Mouse (Mus musculus) stomach, postnatal 0 days (tissue): ENCODE measurements at regions not wholly inside any gene's neighbourhood (a gene's known extent, or its start where the extent isn't known, plus 50 kb on each side); places are given as distances from the start of the nearest gene placed in this dataset.

Source experiments
- CTCF ChIP-seq: IDR thresholded peaks from 2 replicates; pipeline ENCODE4 v1.5.1; 2016; ENCODE audit warnings: antibody characterized with exemption, low read depth, mild to moderate bottlenecking, moderate library complexity
- EP300 ChIP-seq: optimal IDR thresholded peaks from 2 replicates; pipeline ENCODE3; 2016; ENCODE audit warnings: antibody characterized with exemption

GRCm38 (mm10) chr15:63662183-63662582, 182.8 kb downstream of the Gsdmc2 start:
- TF ChIP-seq CTCF (no peak), EP300 (no peak)
